Mouse (Mus musculus): ENCODE data around the gene Gabarapl1. TPM values are rescaled to one million over a fixed set of nuclear protein-coding genes. Genes with fewer than 3 reads are reported as not detected.

Gene Gabarapl1
- polyA plus RNA-seq, 1 experiment = 160 TPM

DNA sequence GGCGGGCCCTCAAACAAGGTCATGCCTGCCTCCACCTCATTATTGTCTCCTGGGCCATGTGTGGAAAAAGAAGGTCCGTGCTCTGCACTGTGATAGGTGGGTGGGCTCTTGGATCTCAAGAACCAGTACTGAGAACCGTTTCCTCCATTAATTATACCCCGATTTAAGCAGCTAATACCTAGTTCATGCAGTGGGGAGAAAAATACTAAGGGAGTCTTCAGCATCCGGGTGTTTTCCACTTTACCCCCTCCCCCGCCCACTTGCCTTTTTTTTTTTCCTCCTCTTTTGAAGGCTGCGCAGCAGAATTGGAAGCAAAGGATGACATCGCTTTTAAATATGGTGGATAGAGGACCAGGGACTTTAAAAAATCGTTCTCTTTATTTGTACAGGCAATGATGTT lies 1.1 kb downstream of the Gabarapl1 start:
- Histone ChIP-seq H3K9me3 (no peaks in the 10 kb centered on the region), H3K4me1 (peaks cover 52% of the 10 kb centered on the region), H3K27me3 (replicated peaks) (no peaks in the 10 kb centered on the region), H3K4me3 (replicated peaks) (peak overlapping the region; percentile 98), H3K36me3 (replicated peaks; ENCODE audit: low read length) (peaks cover 47% of the 10 kb centered on the region)
- TF ChIP-seq FLI1 (IDR thresholded peaks at IDR 0.05; ENCODE audit: low read length) (no peak), GATA1 (IDR thresholded peaks at IDR 0.05; ENCODE audit: borderline replicate concordance, low read length) (no peak)

DNA sequence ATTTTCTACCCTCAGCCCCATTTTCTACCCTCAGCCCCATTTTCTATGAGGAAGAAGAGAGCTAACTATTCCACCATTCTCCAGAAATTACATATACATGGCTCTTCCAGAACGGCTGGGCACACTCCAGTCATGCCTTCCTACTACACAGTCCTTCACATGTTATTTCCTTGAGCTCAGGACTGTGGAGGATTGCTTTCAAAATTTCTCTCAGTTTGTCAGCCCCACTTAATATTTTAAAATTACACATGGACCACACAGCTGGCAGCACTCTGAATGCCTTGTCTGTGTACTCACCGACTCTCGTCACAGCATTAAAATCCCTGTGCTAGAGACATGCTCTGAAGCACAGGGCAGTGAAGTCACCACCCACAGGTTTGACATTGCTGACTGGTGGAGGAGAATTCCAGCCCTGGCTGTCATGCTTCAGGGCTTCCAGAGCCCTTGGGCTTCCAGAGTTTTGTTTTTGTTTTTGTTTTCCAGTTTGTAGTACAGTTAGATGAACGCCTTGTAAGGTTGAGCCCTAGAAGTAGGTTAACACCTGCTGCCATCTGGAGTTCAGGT lies 1.7 kb downstream of the Gabarapl1 start:
- H3K9me3 ChIP-seq = no peaks in the 10 kb centered on the region
- H3K4me1 ChIP-seq = peaks cover 52% of the 10 kb centered on the region
- H3K4me3 ChIP-seq (replicated peaks) = peak overlapping the region; percentile 98
- no peaks in the 10 kb centered on the region for H3K27me3 ChIP-seq (replicated peaks)
- TF ChIP-seq FLI1 (IDR thresholded peaks at IDR 0.05; ENCODE audit: low read length) = no peak
- TF ChIP-seq GATA1 (IDR thresholded peaks at IDR 0.05; ENCODE audit: borderline replicate concordance, low read length) = no peak
- peaks cover 54% of the 10 kb centered on the region for H3K36me3 ChIP-seq (replicated peaks; ENCODE audit: low read length)

DNA sequence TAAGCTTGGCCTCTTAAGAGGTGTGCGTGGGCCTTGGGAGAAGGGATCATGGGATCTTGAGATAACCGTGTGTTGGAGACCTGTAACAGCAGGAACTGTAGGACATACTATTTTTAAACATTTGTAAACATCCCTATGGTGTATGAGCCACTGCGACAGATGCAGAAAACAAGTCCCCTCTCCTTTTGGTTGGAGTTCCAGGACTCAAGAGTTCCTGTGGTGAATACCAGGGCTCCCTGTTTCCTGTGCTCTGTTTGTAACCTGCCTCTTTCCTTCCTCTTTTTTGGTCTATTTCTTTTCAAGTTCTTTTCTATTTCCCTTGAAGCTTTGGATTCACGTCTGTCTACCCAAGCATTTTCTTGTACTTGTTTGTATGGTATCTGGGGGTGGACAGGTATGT lies 2.8 kb downstream of the Gabarapl1 start:
- Histone ChIP-seq H3K4me3 (replicated peaks) (peak overlapping the region; percentile 98), H3K27me3 (replicated peaks) (no peaks in the 10 kb centered on the region), H3K4me1 (peaks cover 56% of the 10 kb centered on the region), H3K9me3 (no peaks in the 10 kb centered on the region), H3K36me3 (replicated peaks; ENCODE audit: low read length) (peaks cover 64% of the 10 kb centered on the region)
- TF ChIP-seq GATA1 (IDR thresholded peaks at IDR 0.05; ENCODE audit: borderline replicate concordance, low read length) = no peak
- no peak for TF ChIP-seq FLI1 (IDR thresholded peaks at IDR 0.05; ENCODE audit: low read length)

DNA sequence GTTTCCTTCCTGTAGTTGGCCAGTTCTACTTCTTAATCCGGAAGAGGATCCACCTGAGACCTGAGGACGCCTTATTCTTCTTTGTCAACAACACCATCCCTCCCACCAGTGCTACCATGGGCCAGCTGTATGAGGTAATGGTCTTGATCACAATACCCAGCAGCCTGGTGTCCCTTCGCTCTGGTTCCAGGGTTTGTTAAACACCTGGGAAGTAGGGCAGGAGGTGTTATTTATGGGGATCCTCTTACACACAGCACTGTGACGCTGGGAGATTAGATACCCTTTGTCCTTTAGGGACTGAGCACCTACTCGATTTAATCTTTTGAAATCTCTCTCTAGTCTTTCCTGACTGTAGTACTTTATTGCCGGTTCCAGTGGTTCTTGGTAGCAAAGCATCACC lies 5.6 kb downstream of the Gabarapl1 start:
- no peaks in the 10 kb centered on the region for H3K9me3 ChIP-seq
- H3K36me3 ChIP-seq (replicated peaks; ENCODE audit: low read length) = peaks cover 91% of the 10 kb centered on the region
- TF ChIP-seq FLI1 (IDR thresholded peaks at IDR 0.05; ENCODE audit: low read length) = no peak
- TF ChIP-seq GATA1 (IDR thresholded peaks at IDR 0.05; ENCODE audit: borderline replicate concordance, low read length) = no peak
- H3K4me1 ChIP-seq = peaks cover 59% of the 10 kb centered on the region
- H3K27me3 ChIP-seq (replicated peaks) = no peaks in the 10 kb centered on the region
- no peak overlapping the region for H3K4me3 ChIP-seq (replicated peaks)

DNA sequence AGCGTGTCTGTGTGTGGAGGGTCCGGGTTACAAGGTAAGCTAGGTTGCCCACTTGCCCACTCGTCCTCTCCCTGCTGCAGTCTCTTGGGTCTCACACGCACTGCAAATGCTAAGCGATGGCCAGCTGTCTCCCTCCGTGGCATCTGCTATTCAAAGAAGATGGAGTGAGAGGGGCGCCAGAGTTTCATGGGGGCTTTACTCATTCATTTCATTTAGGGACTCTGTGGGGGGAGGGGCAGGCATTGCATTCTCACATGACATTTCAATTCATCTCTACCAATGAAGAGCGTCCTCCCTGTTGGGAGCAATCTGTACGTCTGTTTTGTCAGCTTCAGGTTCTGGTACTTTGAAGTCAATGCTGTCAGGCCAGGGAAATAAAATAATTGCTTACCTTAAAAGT lies 9.0 kb downstream of the Gabarapl1 start:
- no peak for TF ChIP-seq GATA1 (IDR thresholded peaks at IDR 0.05; ENCODE audit: borderline replicate concordance, low read length)
- TF ChIP-seq FLI1 (IDR thresholded peaks at IDR 0.05; ENCODE audit: low read length) = no peak
- Histone ChIP-seq H3K9me3 (no peaks in the 10 kb centered on the region), H3K4me3 (replicated peaks) (no peak overlapping the region), H3K27me3 (replicated peaks) (no peaks in the 10 kb centered on the region), H3K4me1 (peaks cover 54% of the 10 kb centered on the region), H3K36me3 (replicated peaks; ENCODE audit: low read length) (peaks cover 91% of the 10 kb centered on the region)

DNA sequence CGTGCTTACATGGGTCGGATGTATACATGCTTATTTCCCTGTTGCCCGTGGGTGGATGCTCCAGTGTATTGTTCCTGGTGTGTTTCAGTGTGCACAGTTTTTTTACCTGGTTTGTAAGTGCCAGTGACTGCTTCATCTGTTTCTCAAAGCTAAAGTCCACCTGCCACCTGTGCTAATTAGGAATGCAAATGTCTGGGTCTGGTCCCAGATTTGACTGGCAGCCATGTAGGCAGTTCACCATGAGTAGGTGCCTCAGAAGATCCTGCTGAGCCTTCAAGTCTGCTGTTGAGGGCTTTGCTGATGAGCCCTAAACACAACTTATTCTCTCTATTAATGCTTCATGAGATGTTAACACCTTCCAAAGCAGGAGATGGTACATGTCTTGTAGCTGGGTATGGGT lies 9.6 kb downstream of the Gabarapl1 start:
- peaks cover 89% of the 10 kb centered on the region for H3K36me3 ChIP-seq (replicated peaks; ENCODE audit: low read length)
- H3K27me3 ChIP-seq (replicated peaks) = no peaks in the 10 kb centered on the region
- H3K9me3 ChIP-seq = no peaks in the 10 kb centered on the region
- TF ChIP-seq GATA1 (IDR thresholded peaks at IDR 0.05; ENCODE audit: borderline replicate concordance, low read length) (no peak), FLI1 (IDR thresholded peaks at IDR 0.05; ENCODE audit: low read length) (no peak)
- peaks cover 51% of the 10 kb centered on the region for H3K4me1 ChIP-seq
- no peak overlapping the region for H3K4me3 ChIP-seq (replicated peaks)

DNA sequence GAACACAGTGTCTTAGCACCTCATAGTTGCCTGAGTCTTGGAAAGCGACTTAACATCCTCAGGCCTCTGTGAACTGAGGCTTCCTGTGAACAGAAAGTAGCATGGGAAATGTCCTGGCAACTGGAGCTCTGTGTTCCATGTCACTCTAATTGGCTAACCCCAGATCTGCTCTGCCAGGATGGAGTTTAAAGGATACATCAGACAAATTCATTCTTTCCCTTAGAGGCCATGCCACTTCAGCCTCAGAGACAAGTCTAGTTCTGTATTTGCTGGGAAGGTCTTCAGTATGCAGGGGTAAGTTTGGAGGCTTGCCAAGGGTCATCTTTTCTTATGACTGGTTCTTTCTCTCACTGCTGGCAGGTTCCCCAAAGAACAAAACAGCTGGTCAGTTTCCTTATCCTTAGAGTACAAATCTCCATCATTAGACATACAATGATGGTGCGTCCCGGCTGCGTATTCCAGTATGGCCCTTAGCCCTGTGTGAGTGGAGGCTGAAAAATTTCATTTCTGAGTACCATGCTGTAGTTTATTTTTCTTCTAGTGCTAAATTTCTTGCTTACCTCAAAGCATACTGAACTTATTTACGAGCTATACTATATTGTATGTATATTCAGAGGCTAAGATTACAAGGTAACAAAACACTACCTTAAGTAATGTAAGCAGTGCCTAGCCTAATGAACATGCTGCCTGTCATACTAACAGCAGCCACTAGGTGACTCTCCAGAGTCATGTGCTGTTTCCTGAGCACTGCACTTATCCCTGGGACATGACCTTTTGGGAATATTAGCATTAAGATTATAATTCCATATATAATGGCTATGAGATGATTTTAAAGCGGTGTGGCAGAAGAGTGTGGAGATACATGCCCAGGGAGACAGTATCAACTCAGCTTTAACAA lies 11.0 kb downstream of the Gabarapl1 start:
- no peak for TF ChIP-seq FLI1 (IDR thresholded peaks at IDR 0.05; ENCODE audit: low read length)
- no peak for TF ChIP-seq GATA1 (IDR thresholded peaks at IDR 0.05; ENCODE audit: borderline replicate concordance, low read length)
- peaks cover 75% of the 10 kb centered on the region for H3K36me3 ChIP-seq (replicated peaks; ENCODE audit: low read length)

DNA sequence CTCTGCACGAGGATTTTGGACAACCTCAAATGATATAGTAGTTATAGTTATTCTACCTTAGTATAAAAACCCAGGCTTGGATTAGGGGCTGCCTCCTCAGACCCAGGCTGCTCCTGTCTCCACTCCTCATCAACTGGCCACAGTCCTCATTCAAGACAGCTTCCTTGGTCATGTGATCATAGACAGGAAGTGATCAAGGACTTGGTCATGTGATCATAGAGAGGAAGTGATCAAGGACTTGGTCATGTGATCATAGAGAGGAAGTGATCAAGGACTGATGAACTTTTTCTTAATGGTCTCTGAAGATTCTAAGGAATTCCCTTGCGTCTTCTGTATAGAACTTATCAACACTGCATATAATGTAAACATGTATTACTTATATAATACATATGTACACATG lies 14.3 kb downstream of the Gabarapl1 start:
- Histone ChIP-seq H3K9me3 (no peaks in the 10 kb centered on the region), H3K27me3 (replicated peaks) (peaks cover 2% of the 10 kb centered on the region), H3K36me3 (replicated peaks; ENCODE audit: low read length) (peaks cover 42% of the 10 kb centered on the region), H3K4me1 (peaks cover 30% of the 10 kb centered on the region), H3K4me3 (replicated peaks) (no peak overlapping the region)
- TF ChIP-seq FLI1 (IDR thresholded peaks at IDR 0.05; ENCODE audit: low read length) = no peak
- no peak for TF ChIP-seq GATA1 (IDR thresholded peaks at IDR 0.05; ENCODE audit: borderline replicate concordance, low read length)

More for the DNA sequence above, 11.0 kb downstream of the Gabarapl1 start:
- Histone ChIP-seq H3K4me1 (peaks cover 37% of the 10 kb centered on the region), H3K4me3 (replicated peaks) (no peak overlapping the region), H3K27me3 (replicated peaks) (no peaks in the 10 kb centered on the region), H3K9me3 (no peaks in the 10 kb centered on the region)

DNA sequence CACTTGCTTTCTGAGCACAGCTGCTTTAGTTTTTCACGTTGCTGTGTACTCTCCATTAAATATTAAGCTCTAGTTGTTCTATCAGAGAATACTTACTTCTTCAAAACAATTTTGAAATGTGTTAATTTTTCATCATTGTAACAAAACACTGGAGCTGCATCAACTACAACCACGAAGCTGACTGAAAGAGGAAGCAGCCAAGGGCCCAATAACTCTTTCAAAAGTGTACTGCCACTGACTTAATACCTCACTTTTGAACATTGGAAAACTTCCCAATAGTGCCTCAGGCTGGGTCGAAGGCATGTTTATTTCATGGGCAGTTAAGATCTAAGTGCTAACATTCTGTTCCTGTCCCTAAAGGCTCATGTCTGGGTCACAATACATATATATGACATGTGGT lies 15.0 kb downstream of the Gabarapl1 start:
- H3K27me3 ChIP-seq (replicated peaks) = peaks cover 2% of the 10 kb centered on the region
- TF ChIP-seq FLI1 (IDR thresholded peaks at IDR 0.05; ENCODE audit: low read length) (no peak), GATA1 (IDR thresholded peaks at IDR 0.05; ENCODE audit: borderline replicate concordance, low read length) (no peak)

More for the DNA sequence above, 15.0 kb downstream of the Gabarapl1 start:
- Histone ChIP-seq H3K4me3 (replicated peaks) (no peak overlapping the region), H3K9me3 (no peaks in the 10 kb centered on the region), H3K4me1 (peaks cover 26% of the 10 kb centered on the region), H3K36me3 (replicated peaks; ENCODE audit: low read length) (peaks cover 35% of the 10 kb centered on the region)

All from megakaryocyte, embryonic 14.5 days (primary cell).